Mouse (Mus musculus): ENCODE results near the gene Hsh2d. TPM values are rescaled to one million over a fixed set of nuclear protein-coding genes. Genes with fewer than 3 reads are reported as not detected.

Hsh2d gene
- polyA plus RNA-seq (2012; rRNA removed), result 0.06 and 0.13 TPM in 2 replicates

DNA sequence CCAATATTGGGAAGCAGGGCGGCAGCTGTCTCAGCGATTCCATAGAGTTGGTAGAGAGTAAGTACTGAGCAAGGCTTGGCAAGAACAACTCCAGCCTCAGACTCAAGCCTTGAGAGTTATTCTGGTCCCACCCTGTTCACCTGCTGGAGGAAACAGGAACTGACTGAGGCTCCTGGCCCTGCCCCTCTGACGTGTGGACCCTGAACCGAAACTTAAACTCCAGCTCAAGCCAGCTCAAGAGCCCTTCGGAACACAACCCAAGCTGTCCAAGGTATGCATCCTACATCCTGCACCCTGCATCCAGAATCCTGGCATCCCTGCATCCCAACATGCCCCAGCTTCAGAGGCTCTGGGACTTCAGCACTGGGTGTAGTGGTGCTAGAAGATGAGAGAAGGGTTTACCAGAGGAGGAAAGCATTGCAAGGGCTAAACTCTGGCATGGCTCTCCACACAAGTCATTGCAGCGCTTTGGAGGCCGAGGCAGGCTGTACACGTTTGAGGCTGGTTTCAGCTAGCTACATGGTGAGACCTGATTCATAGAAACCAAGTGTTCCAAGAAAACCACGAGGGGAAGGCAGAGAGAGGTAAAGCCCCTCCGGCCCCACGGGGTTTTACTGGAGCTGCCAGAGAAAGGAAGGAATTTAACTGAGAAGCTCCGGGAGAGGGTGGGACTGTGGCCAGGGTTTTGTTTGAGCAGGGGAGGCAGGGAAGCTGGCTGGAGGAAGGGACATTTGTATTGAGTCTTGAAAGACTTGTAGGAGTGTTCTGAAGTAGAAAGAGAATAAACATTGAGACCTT is at the start of gene Hsh2d:
TSS of gene Hsh2d (plus strand) at position 222 of the 798 bp plus-strand sequence.
- no peak within 1 kb of the TSS for H3K4me3 ChIP-seq (ENCODE audit: insufficient read depth, low read length)
- H3K4me1 ChIP-seq (ENCODE audit: control insufficient read depth, insufficient read depth, low read length), result no peaks in the 10 kb centered on the region
- no peak within 1 kb of the TSS for H3K27ac ChIP-seq (ENCODE audit: insufficient read depth, low read length)
- TF ChIP-seq CTCF (IDR thresholded peaks at IDR 0.05; ENCODE audit: extremely low read depth, insufficient read depth, low read length) (no peak), POLR2A (IDR thresholded peaks at IDR 0.05; ENCODE audit: extremely low read depth, insufficient read depth, low read length) (no peak)

DNA sequence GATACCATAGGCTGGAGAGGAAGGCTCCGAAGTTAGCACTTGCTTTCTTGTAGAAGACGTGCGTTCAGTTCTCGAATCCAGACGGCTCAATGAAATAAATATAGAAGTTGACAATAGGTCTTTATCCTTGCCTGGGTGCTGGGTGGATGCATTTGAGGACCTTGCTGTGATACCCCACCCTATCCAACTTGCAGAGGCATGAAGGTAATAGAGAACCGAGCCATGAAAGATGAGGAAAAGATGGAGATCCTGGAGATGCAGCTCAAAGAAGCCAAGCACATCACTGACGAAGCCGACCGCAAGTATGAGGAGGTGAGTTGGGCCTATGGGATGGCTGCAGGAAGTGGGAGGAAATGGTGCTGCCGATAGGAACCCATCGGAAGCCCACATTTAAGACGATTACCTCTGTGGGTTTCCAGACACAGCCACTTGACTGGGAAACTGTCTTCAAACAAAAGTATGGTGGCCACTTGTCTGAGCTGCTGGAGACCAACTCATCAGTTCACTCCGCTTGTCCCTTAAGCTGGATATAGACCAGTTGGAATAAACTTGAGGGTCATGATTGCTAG is 46.1 kb upstream of the Hsh2d start:
- TF ChIP-seq POLR2A (IDR thresholded peaks at IDR 0.05; ENCODE audit: extremely low read depth, insufficient read depth, low read length), result no peak
- TF ChIP-seq CTCF (IDR thresholded peaks at IDR 0.05; ENCODE audit: extremely low read depth, insufficient read depth, low read length), result no peak
- H3K27ac ChIP-seq (ENCODE audit: insufficient read depth, low read length), result no peak overlapping the region
- no peak overlapping the region for H3K4me3 ChIP-seq (ENCODE audit: insufficient read depth, low read length)
- H3K4me1 ChIP-seq (ENCODE audit: control insufficient read depth, insufficient read depth, low read length), result no peaks in the 10 kb centered on the region

DNA sequence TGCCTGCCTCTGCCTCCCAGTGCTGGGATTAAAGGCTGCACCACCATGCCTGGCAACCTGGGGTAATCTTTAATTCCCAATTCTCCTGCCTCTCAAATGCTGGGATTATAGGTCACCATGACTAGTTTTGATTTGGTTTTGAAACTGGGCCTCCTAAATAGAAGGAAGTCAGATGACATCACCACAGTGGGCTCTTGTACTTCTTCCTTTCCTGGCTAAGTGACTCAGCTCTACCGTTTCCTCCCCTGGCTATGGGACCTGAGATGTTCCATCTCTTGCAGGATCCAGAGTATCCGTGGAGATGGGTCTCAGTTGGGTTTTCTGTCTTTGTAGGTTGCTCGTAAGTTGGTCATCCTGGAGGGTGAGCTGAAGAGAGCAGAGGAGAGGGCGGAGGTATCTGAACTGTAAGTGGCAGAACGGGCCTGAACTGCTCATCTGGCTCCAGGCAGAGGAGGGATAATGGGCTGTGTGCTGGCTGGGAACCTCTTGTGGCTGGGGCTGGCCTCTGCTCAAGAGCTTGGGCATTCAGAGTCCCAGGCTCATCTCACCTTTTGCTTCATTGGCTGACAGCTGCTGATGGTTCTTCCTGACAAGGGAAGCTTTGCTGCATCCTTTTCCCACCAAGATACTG is 45.0 kb upstream of the Hsh2d start:
- TF ChIP-seq CTCF (IDR thresholded peaks at IDR 0.05; ENCODE audit: extremely low read depth, insufficient read depth, low read length) (no peak), POLR2A (IDR thresholded peaks at IDR 0.05; ENCODE audit: extremely low read depth, insufficient read depth, low read length) (no peak)
- no peak overlapping the region for H3K27ac ChIP-seq (ENCODE audit: insufficient read depth, low read length)
- H3K4me1 ChIP-seq (ENCODE audit: control insufficient read depth, insufficient read depth, low read length), result no peaks in the 10 kb centered on the region
- H3K4me3 ChIP-seq (ENCODE audit: insufficient read depth, low read length), result no peak overlapping the region

DNA sequence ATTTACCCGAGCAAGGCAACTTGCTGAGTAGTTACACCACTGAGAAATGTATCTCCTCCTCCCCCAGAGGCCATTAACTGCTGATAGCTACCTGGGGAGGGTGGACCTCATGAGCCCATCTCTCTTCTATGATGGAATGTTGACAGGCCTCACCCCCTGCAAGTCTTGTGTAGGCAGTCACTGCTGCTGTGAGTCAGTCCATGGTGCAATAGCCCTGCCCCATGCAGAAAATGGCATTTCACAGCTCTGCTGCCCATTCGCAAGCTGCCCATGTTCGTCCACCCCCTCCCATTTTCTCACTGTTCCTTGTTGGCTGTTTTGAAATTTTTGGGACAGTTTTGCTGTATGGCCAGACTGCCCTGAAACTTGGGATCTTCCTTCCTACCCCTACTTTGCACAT is 43.9 kb upstream of the Hsh2d start:
- H3K4me1 ChIP-seq (ENCODE audit: control insufficient read depth, insufficient read depth, low read length), result no peaks in the 10 kb centered on the region
- H3K27ac ChIP-seq (ENCODE audit: insufficient read depth, low read length), result no peak overlapping the region
- no peak for TF ChIP-seq POLR2A (IDR thresholded peaks at IDR 0.05; ENCODE audit: extremely low read depth, insufficient read depth, low read length)
- TF ChIP-seq CTCF (IDR thresholded peaks at IDR 0.05; ENCODE audit: extremely low read depth, insufficient read depth, low read length), result no peak
- H3K4me3 ChIP-seq (ENCODE audit: insufficient read depth, low read length), result no peak overlapping the region

DNA sequence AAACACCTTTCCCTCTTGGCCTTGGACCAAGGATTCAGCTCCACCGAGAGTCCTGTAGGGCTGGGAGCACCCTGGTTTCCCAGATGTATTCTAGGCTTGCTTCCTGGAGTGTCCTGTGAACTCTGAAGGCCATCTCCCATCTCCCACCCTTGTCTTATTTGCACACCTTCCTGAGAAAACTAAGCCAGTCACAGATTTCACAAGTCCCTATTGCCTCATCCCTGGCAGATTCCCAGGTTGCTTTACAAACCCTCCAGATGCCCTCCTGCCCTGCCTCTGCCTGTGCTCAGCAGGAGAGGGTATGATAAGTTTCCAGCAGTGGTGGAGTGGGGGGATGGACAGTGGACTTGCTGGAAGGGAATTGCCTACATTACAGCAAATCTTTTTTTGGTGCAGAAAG is 43.4 kb upstream of the Hsh2d start:
- TF ChIP-seq CTCF (IDR thresholded peaks at IDR 0.05; ENCODE audit: extremely low read depth, insufficient read depth, low read length), result no peak
- TF ChIP-seq POLR2A (IDR thresholded peaks at IDR 0.05; ENCODE audit: extremely low read depth, insufficient read depth, low read length), result no peak
- no peak overlapping the region for H3K4me3 ChIP-seq (ENCODE audit: insufficient read depth, low read length)
- no peak overlapping the region for H3K27ac ChIP-seq (ENCODE audit: insufficient read depth, low read length)
- no peaks in the 10 kb centered on the region for H3K4me1 ChIP-seq (ENCODE audit: control insufficient read depth, insufficient read depth, low read length)

DNA sequence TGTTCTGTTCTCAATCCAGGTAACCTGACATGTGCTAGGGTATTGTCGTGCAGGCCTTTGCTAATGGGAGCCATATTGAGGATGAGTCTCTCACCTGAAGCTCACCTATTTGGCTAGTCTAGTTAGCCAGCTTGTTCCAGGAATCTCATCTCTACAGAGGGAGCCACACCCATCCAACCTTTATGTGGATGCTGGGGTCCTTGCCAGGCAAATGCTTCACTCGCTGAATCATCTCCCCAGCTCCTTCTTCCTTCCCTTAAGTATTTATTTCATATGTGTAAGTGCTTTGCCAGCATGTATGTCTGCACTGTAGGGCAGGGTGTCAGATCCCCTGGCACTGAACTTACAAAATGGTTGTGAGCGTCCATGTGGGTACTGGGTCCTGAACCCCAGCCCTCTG is 42.9 kb upstream of the Hsh2d start:
- Histone ChIP-seq H3K27ac (ENCODE audit: insufficient read depth, low read length) (no peak overlapping the region), H3K4me3 (ENCODE audit: insufficient read depth, low read length) (no peak overlapping the region), H3K4me1 (ENCODE audit: control insufficient read depth, insufficient read depth, low read length) (no peaks in the 10 kb centered on the region)
- TF ChIP-seq POLR2A (IDR thresholded peaks at IDR 0.05; ENCODE audit: extremely low read depth, insufficient read depth, low read length), result no peak
- TF ChIP-seq CTCF (IDR thresholded peaks at IDR 0.05; ENCODE audit: extremely low read depth, insufficient read depth, low read length), result no peak

DNA sequence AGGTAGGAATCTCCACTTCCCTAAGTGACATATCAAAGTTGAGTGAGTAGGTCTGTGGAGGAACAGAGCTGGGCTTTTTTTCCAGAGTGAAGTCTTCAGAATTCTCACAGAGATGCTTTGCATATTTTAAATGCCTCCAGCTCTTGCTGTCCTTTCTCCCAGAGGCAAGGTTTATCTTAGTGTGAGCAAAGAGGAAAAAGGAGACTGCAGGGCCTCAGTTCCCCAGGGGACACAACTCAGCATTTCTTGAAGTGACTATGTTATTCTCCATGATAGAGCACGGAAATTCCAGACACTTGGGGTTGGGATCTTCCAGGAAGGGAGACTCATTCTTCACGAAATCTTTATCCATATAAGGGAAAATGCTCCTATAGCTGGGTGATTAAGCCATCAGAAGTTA is 42.2 kb upstream of the Hsh2d start:
- Histone ChIP-seq H3K4me3 (ENCODE audit: insufficient read depth, low read length) (no peak overlapping the region), H3K27ac (ENCODE audit: insufficient read depth, low read length) (no peak overlapping the region), H3K4me1 (ENCODE audit: control insufficient read depth, insufficient read depth, low read length) (no peaks in the 10 kb centered on the region)
- no peak for TF ChIP-seq POLR2A (IDR thresholded peaks at IDR 0.05; ENCODE audit: extremely low read depth, insufficient read depth, low read length)
- TF ChIP-seq CTCF (IDR thresholded peaks at IDR 0.05; ENCODE audit: extremely low read depth, insufficient read depth, low read length), result no peak

DNA sequence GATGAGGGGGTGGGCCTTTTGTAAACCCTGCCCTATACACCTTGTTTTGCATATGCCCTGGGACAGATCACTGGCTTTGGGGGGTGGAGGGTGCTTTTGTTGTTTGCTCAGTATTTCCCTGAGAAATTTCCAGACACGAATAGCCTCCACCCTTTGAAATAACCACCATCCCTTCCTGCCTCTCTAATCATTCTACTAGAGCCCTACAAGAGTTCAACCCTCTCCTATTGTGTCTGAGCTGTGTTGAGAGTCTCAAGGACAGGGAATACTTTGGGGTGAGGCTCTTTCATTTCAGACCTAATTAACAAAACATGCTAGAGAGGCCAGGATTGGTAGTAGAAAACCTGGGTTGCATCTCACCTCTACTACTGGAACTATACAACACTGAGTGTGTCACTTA is 40.4 kb upstream of the Hsh2d start:
- TF ChIP-seq CTCF (IDR thresholded peaks at IDR 0.05; ENCODE audit: extremely low read depth, insufficient read depth, low read length) (no peak), POLR2A (IDR thresholded peaks at IDR 0.05; ENCODE audit: extremely low read depth, insufficient read depth, low read length) (no peak)
- H3K27ac ChIP-seq (ENCODE audit: insufficient read depth, low read length), result no peak overlapping the region
- H3K4me3 ChIP-seq (ENCODE audit: insufficient read depth, low read length), result no peak overlapping the region
- no peaks in the 10 kb centered on the region for H3K4me1 ChIP-seq (ENCODE audit: control insufficient read depth, insufficient read depth, low read length)

DNA sequence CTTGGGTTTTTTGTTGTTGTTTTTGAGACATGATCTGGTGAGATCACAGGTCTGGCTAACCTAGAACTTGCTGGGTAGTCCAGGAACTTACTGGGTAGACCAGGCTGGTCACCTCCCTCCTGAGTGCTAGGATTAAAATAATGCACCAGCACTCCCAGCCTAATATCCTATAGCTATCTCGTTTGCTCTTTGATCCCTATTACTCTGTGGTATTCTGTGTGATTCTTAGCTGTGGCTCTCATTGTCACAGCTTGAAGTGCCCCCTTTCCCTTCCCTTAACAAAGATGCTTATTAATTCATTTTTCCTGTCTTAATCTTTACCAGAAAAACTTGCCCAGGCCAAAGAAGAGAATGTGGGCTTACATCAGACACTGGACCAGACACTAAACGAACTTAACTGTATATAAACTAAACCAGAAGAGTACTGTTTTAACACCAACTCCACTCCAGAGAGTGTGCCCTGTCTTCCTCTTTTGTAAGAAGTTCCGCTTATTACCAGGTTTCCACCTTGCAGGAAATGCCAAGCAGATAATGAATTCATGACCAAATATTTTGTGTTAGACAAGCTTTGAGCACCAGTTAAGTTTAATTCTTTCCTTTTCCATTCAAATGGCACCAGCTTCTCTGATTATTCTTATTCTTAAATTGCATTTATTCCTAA is 37.9 kb upstream of the Hsh2d start:
- Histone ChIP-seq H3K4me3 (ENCODE audit: insufficient read depth, low read length) (no peak overlapping the region), H3K27ac (ENCODE audit: insufficient read depth, low read length) (no peak overlapping the region)
- TF ChIP-seq CTCF (IDR thresholded peaks at IDR 0.05; ENCODE audit: extremely low read depth, insufficient read depth, low read length) (no peak), POLR2A (IDR thresholded peaks at IDR 0.05; ENCODE audit: extremely low read depth, insufficient read depth, low read length) (no peak)

More for the DNA sequence above, 37.9 kb upstream of the Hsh2d start:
- H3K4me1 ChIP-seq (ENCODE audit: control insufficient read depth, insufficient read depth, low read length), result no peaks in the 10 kb centered on the region

Data from cortical plate, adult 2 months (tissue).